Mouse (Mus musculus): ENCODE results near the gene Aifm3. TPM values are rescaled to one million over a fixed set of nuclear protein-coding genes. Genes with fewer than 3 reads are reported as not detected.
A peak's percentile ranks its signal among the peaks of the same experiment; 100 is the strongest.

The Aifm3 gene
- total RNA-seq (2021): 5.1 and 5.4 TPM in 2 replicates
- long read RNA-seq, experiment 1, partial matches to known transcripts: 1 of 10 reads
- long read RNA-seq, experiment 1, other reads (novel, unspliced or antisense): 6 of 10 reads
- long read RNA-seq, experiment 2, partial matches to known transcripts: 3 of 7 reads
- long read RNA-seq, experiment 2, other reads (novel, unspliced or antisense): 1 of 7 reads

GRCm38 (mm10) chr16:17489469-17490111 lies at the start of gene Aifm3:
Aifm3 (plus strand) TSS chr16:17489611.
- peak; percentile 60 for DNase-seq

GRCm38 (mm10) chr16:17451541-17452372 lies 37.7 kb upstream of the Aifm3 start, which contains the start of gene Crkl:
Crkl (plus strand) TSS chr16:17451987.
- peak; percentile 99 for DNase-seq

- DNase-seq: peak; percentile 49
Observed at GRCm38 (mm10) chr16:17452373-17452715, 37.1 kb upstream of the Aifm3 start.

- DNase-seq: no peak
Observed at GRCm38 (mm10) chr16:17456901-17457300, 32.5 kb upstream of the Aifm3 start.

GRCm38 (mm10) chr16:17460254-17460653 lies 29.2 kb upstream of the Aifm3 start:
- DNase-seq: peak; percentile 42

- no peak for DNase-seq
Observed at GRCm38 (mm10) chr16:17461596-17461995, 27.8 kb upstream of the Aifm3 start.

GRCm38 (mm10) chr16:17463184-17463583 lies 26.2 kb upstream of the Aifm3 start:
- no peak for DNase-seq

- no peak for DNase-seq
Observed at GRCm38 (mm10) chr16:17466875-17467663, 22.3 kb upstream of the Aifm3 start.

GRCm38 (mm10) chr16:17472498-17472897 lies 16.9 kb upstream of the Aifm3 start:
- DNase-seq: no peak

- DNase-seq: peak; percentile 51
Observed at GRCm38 (mm10) chr16:17474091-17474490, 15.3 kb upstream of the Aifm3 start.

- no peak for DNase-seq
Observed at GRCm38 (mm10) chr16:17474761-17475160, 14.7 kb upstream of the Aifm3 start.

- DNase-seq: no peak
Observed at GRCm38 (mm10) chr16:17475326-17475725, 14.1 kb upstream of the Aifm3 start.

- no peak for DNase-seq
Observed at GRCm38 (mm10) chr16:17478331-17478943, 11.0 kb upstream of the Aifm3 start.

- no peak for DNase-seq
Observed at GRCm38 (mm10) chr16:17481465-17481864, 7.9 kb upstream of the Aifm3 start.

- peak; percentile 78 for DNase-seq
Observed at GRCm38 (mm10) chr16:17486505-17486904, 2.9 kb upstream of the Aifm3 start.

- DNase-seq: peak; percentile 71
Observed at GRCm38 (mm10) chr16:17488478-17489468, 638 bp upstream of the Aifm3 start.

- DNase-seq: no peak
Observed at GRCm38 (mm10) chr16:17491154-17491553, 1.7 kb downstream of the Aifm3 start.

- no peak for DNase-seq
Observed at GRCm38 (mm10) chr16:17491896-17492561, 2.6 kb downstream of the Aifm3 start.

- DNase-seq: peak; percentile 68
Observed at GRCm38 (mm10) chr16:17496499-17497305, 7.3 kb downstream of the Aifm3 start.

All from adrenal gland, postnatal 14 days (tissue).